In the genomic region with DNA sequence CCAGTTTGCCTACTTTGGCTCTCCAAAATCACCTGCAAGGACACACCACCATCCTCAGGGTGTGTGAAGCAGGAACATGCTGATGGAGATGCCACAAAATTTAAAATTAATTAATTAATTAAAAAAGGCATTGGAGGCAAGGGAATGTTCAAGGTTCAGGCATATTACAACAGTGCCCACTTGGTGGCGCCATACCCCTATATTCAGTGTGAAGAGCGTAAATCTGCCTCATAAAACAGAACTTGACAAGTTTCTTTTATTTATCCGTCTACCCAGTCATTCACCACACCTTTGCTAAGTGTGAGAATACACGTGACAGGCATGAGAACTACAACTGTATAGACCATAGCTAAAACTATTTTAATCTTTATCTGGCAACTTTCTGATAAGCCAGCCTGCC, we compare ENCODE assay signal across 8 mouse cellular contexts.
DNase-seq lines count a peak whose midpoint lies in the region; ATAC-seq lines count a peak whose summit lies in the region.

No protein-coding gene starts in this region.

- no peaks in the 10 kb centered on the region for H3K27me3 ChIP-seq in liver, embryonic 12.5 days (replicated peaks)

- H3K4me2 ChIP-seq in liver, embryonic 12.5 days, result no peak overlapping the region

- H3K27ac ChIP-seq in liver, embryonic 12.5 days, result no peak overlapping the region

- 19% methylated on average over 4 of the region's 4 CpGs for WGBS in liver, embryonic 12.5 days (ENCODE audit: insufficient replicate concordance)

- intact Hi-C loops in left cerebral cortex, postnatal 25 days (cut with DNase I), result loop anchor here (2.0 kb wide), 2 partner anchors 194 to 250 kb away; no protein-coding TSS in a partner anchor

- no peak overlapping the region for H3K4me3 ChIP-seq in liver, embryonic 12.5 days

- H3K9ac ChIP-seq in liver, embryonic 12.5 days, result no peak overlapping the region

- H3K4me1 ChIP-seq in liver, embryonic 12.5 days, result no peaks in the 10 kb centered on the region

- no peak for ATAC-seq in liver, embryonic 12.5 days
- ATAC-seq in granulocyte monocyte progenitor cell, adult 5-6 weeks (replicated peaks; ENCODE audit: poor library complexity, severe bottlenecking), result peak; percentile 76

- DNase-seq in liver (peak; percentile 22), NIH3T3 (ENCODE audit: low read depth) (peak; percentile 75)
- peak; percentile 16 for DNase-seq in cerebellum, adult 9-11 months
- peak; percentile 63 to 66 for DNase-seq in left cerebral cortex, postnatal 25 days (ENCODE audit: low spot score in 2 of 2)
- peak; percentile 66 for DNase-seq in retina, postnatal 1 day
- no peak for DNase-seq in spleen, postnatal 4 days (ENCODE audit: low spot score in 2 of 2)

- H3K36me3 ChIP-seq in liver, embryonic 12.5 days, result no peaks in the 10 kb centered on the region

- H3K9me3 ChIP-seq in liver, embryonic 12.5 days (replicated peaks), result no peaks in the 10 kb centered on the region

Comparison
In these comparisons a context has a peak if more than half of its experiments do, and no peak if none do; other contexts are left out.
1. DNase-seq: peak in liver (single experiment), NIH3T3 (single experiment), cerebellum, adult 9-11 months (single experiment), left cerebral cortex, postnatal 25 days (2 of 2) and retina, postnatal 1 day (single experiment); none in spleen, postnatal 4 days (0 of 2).